Mouse (Mus musculus) retina, postnatal 1 day (tissue): Measurements from ENCODE around the gene Fam229b.

Experiments used
- DNase-seq: peaks from one replicate; pipeline ENCODE4 v3.0.0-alpha.2; 2012

The Fam229b gene

DNA sequence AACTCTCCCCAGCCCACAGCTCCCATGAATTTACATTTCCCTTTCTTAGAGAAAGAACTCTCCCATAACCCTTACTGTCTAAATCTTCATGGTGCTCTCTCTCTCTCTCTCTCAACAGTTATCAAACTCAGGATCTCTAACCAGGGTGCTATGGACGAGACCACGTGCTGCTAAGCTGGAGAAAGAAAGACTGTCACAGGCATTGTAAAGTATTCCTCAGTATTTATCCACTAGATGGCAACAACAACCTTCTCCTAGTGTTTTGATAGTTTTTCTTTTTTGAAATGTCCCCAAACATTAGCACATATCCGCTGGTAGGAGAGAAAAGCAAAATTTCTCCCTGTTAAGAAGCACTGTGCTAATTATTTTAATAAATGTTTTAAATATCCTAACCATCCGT, 12.3 kb downstream of the Fam229b start:
- DNase-seq, result peak; percentile 34

DNA sequence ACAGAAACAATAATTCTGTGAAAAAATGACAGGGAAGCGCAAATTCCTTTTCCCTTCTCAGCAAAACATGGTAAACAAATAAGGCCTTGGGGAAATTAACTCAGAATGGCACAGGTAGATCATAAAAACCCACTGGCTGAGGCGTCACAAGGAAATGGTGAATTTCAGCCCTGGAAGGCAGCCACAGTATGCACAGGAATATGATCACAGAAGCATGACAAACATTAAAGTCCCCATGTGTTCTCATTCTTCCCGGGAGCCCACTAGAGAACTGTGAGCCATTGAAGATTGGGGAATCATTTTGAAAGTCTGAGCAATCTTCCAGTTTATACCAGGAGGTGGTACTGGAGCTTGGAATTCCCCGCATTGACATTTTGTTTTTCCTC, 24.2 kb downstream of the Fam229b start:
- no peak for DNase-seq

- no peak for DNase-seq
Measured at GRCm38 (mm10) chr10:39108837-39109488, 24.8 kb downstream of the Fam229b start.

- DNase-seq, result peak; percentile 7
Measured at GRCm38 (mm10) chr10:39106935-39107334, 26.8 kb downstream of the Fam229b start.

DNA sequence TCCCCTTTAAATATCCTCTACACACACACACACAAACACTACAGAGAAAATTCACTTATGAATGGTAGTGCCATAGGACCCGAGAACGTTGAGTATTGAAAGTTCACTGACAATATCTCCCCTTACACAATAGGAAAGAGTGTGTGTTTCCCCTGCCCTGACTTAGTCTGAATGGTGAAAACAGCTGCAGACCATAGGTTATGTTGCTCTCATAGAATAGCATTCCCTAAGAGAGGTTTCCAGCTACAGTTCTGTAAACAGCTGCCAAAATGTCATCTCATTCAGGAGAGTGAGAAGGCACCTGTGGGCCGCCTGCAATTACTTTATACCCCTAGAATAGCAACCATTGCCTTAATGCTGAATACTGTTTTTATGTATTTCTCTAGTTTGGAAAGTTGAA, 27.3 kb downstream of the Fam229b start:
- no peak for DNase-seq

DNA sequence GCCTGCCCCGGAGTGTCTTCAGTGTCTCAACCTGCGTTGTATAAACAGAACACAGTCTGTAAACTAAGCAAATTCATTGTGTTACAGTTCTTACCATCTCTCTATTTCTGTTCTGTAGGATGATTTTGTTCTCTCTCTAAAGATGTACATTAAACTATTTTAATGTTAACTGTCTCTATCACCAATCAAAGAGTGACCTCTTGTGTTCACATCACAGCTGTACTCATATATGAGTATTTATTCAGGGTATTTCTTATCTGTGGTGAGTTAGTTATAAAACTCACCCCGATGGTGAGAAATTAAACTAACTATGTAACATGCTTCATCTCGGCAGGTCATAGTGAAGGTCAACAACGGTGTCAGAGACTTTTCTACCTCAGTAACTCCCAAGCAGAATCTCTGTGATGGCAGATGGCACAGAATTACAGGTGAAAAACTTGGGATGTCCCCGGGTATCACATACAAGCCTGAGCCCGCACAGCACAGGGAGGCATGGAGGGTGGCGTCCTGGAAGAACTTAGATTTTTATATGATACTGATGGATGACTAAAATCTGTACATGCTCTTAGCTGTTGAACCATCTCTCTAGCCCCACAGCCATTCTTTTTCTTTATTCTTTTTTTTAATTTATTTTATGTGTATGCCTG, 28.8 kb downstream of the Fam229b start:
- no peak for DNase-seq

DNA sequence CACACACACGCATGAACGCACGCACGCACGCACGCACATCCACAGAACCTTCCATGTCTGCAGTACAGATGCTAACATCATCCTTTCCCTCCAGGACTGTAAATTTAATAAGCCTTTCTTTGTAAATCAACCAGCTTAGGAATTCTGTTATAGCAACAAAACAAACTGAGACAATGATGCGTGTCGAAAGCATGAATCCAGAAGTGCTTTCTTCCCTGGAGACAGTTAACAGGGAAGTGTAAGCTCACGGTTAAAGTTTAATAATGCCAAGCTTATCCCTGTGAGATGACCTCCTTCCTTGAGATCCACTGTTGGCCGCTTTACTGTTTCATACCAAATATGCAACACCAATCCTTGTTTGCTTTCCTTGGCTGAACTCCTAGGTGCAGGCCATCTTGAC, 35.0 kb downstream of the Fam229b start:
- DNase-seq, result peak; percentile 12

DNA sequence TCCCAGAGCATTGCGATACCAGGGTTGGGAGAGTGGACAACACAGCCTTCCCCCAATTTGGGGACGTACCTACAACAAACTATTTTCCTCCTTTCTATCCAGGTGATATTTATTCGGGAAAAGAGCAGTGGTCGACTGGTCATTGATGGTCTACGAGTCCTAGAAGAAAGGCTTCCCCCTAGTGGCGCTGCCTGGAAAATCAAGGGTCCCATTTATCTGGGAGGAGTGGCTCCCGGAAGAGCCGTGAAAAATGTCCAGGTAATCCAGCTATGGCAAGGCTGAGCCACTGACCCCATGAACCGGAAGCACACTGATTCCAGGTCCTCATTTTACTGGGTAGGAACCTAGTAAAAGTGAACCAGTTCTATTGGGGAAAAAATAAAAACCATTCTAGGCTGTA, 36.7 kb downstream of the Fam229b start:
- DNase-seq, result peak; percentile 54

DNA sequence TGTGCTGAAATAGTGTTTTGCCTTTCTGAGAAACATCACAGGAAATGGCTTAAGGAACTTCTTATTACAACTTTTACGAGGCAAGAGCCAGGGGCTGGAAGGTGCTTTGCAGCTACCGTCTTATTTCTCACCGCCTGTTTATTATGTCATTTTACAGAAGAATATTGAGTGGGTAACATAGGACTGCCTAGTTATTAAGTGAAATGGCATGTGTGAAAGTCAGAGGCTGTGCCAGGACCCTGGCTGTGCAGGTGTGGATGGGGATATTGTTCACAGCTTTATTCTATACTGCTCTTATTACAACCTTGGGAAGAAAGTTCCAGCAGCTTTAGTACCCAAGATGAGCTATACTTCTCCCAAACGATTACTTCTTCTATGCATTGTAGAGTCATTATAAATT, 61.7 kb downstream of the Fam229b start:
- DNase-seq, result no peak
